In genomic region chr13:112259398-112259797, GRCm38 (mm10) we compare ENCODE assay signal across 9 mouse cellular contexts. TPM values are rescaled to one million over a fixed set of nuclear protein-coding genes. Genes with fewer than 3 reads are reported as not detected.
DNase-seq lines count a peak whose midpoint lies in the region; ATAC-seq and TF ChIP-seq lines count a peak whose summit lies in the region.
"Had no signal": no experiment of that assay in that cellular context is flagged by ENCODE, and none has a peak within 500 bp of the region (broad histone marks: within the 10 kb centered on the region; RNA-seq: fewer than 3 reads in every experiment).

No protein-coding gene starts in this region.

- peak; percentile 51 for DNase-seq in R1 (ENCODE audit: low read depth, low spot score)
- DNase-seq in cerebellum, adult 9-11 months = peak; percentile 54
- peak; percentile 18 to 76 for DNase-seq in frontal cortex, adult 2 months (ENCODE audit: extremely low spot score in 1 of 2, low spot score in 1 of 2)
- peak; percentile 90 for DNase-seq in hindbrain, postnatal 0 days (ENCODE audit: low spot score)
- DNase-seq in left cerebral cortex, adult 11 months (ENCODE audit: low spot score) = peak; percentile 43
- peak; percentile 67 to 68 for DNase-seq in right cerebral cortex, adult 2 months (ENCODE audit: low spot score in 2 of 2)
- DNase-seq in urinary bladder, adult 2 months (ENCODE audit: low spot score) = peak; percentile 31

- no peak overlapping the region for H3K4me2 ChIP-seq in hindbrain, postnatal 0 days (ENCODE audit: low read depth, low read length)
- H3K4me2 ChIP-seq: liver, embryonic 15.5 days had no signal

- H3K9me3 ChIP-seq in hindbrain, postnatal 0 days (ENCODE audit: low read length) = no peaks in the 10 kb centered on the region
- H3K9me3 ChIP-seq: liver, embryonic 15.5 days had no signal

- ATAC-seq in hindbrain, postnatal 0 days = peak; percentile 95
- peak; percentile 83 for ATAC-seq in megakaryocyte, adult 5-6 weeks (ENCODE audit: poor library complexity, severe bottlenecking)

- H3K4me3 ChIP-seq in hindbrain, postnatal 0 days (ENCODE audit: low read length) = no peak overlapping the region
- H3K4me3 ChIP-seq: liver, embryonic 15.5 days had no signal

- H3K27ac ChIP-seq in hindbrain, postnatal 0 days = no peak overlapping the region
- H3K27ac ChIP-seq: liver, embryonic 15.5 days had no signal

- H3K9ac ChIP-seq in hindbrain, postnatal 0 days (replicated peaks; ENCODE audit: low read length) = no peak overlapping the region
- H3K9ac ChIP-seq: liver, embryonic 15.5 days had no signal

- peak; percentile 98 for TF ChIP-seq CTCF in hindbrain, postnatal 0 days (IDR thresholded peaks at IDR 0.05; ENCODE audit: low read depth)

- no peaks in the 10 kb centered on the region for H3K36me3 ChIP-seq in hindbrain, postnatal 0 days (ENCODE audit: insufficient read depth, low read length)
- H3K36me3 ChIP-seq: liver, embryonic 15.5 days had no signal

- H3K27me3 ChIP-seq in hindbrain, postnatal 0 days (ENCODE audit: insufficient read depth, low read length) = no peaks in the 10 kb centered on the region
- H3K27me3 ChIP-seq: liver, embryonic 15.5 days had no signal

- 45% methylated on average over 2 of the region's 2 CpGs for WGBS in hindbrain, postnatal 0 days

- no peaks in the 10 kb centered on the region for H3K4me1 ChIP-seq in hindbrain, postnatal 0 days (ENCODE audit: insufficient read depth, low read length)

RNA-seq across cellular contexts. Expression of gene Ankrd55, which starts 28.9 kb away (rescaled TPM):
- polyA plus RNA-seq in frontal cortex, adult 2 months (2012; rRNA removed) = 3.8 and 4.5 TPM in 2 replicates
- 16.5 and 25.5 TPM in 2 replicates for total RNA-seq in hindbrain, postnatal 0 days (2014; rRNA removed)
- 12.0 and 12.4 TPM in 2 replicates for polyA plus RNA-seq in hindbrain, postnatal 0 days (2015; fragmentation: Nextera tagmentation; extraction: Ambion mirVana)
- total RNA-seq in megakaryocyte, adult 5-6 weeks (2015) = 0.16 and 0.36 TPM in 2 replicates
- not detected in 2 replicates for total RNA-seq in megakaryocyte, adult 5-6 weeks (2017)
- 0.33 and 0.38 TPM in 2 replicates for polyA plus RNA-seq in urinary bladder, adult 2 months (2012; rRNA removed)

Comparison
In these comparisons a context has a peak if more than half of its experiments do, and no peak if none do; other contexts are left out.
1. DNase-seq: peak in every context shown above with its lines; median percentile 90 in hindbrain, postnatal 0 days; 68 in right cerebral cortex, adult 2 months; 54 in cerebellum, adult 9-11 months; 51 in R1; 47 in frontal cortex, adult 2 months; 43 in left cerebral cortex, adult 11 months; 31 in urinary bladder, adult 2 months.